Mouse (Mus musculus): ENCODE measurements at regions not wholly inside any gene's neighbourhood (a gene's known extent, or its start where the extent isn't known, plus 50 kb on each side); places are given as distances from the start of the nearest gene placed in this dataset.

- Histone ChIP-seq H3K36me3 (ENCODE audit: control insufficient read depth, insufficient read depth) (no peaks in the 10 kb centered on the region), H3K9me3 (ENCODE audit: control insufficient read depth, low read length) (no peaks in the 10 kb centered on the region), H3K27me3 (replicated peaks; ENCODE audit: control insufficient read depth, insufficient read depth, low read length) (no peaks in the 10 kb centered on the region), H3K27ac (ENCODE audit: low read length) (no peak overlapping the region), H3K4me1 (replicated peaks; ENCODE audit: control insufficient read depth, insufficient read depth, low read length) (no peaks in the 10 kb centered on the region), H3K4me3 (replicated peaks; ENCODE audit: low read length) (no peak overlapping the region), H3K9ac (replicated peaks; ENCODE audit: low read depth, low read length) (no peak overlapping the region), H3K4me2 (ENCODE audit: low read length) (no peak overlapping the region)
- ATAC-seq: no peak
- 74% methylated on average over 6 of the region's 6 CpGs for WGBS
Measured at GRCm38 (mm10) chr10:19105231-19105681, 89.8 kb upstream of the Tnfaip3 start.

- H3K27me3 ChIP-seq (replicated peaks; ENCODE audit: control insufficient read depth, insufficient read depth, low read length): no peaks in the 10 kb centered on the region
- H3K27ac ChIP-seq (ENCODE audit: low read length): no peak overlapping the region
- H3K9me3 ChIP-seq (ENCODE audit: control insufficient read depth, low read length): no peaks in the 10 kb centered on the region
- no peak overlapping the region for H3K9ac ChIP-seq (replicated peaks; ENCODE audit: low read depth, low read length)
- WGBS: 84% methylated on average over 5 of the region's 5 CpGs
- no peak for ATAC-seq
- no peak overlapping the region for H3K4me3 ChIP-seq (replicated peaks; ENCODE audit: low read length)
- H3K36me3 ChIP-seq (ENCODE audit: control insufficient read depth, insufficient read depth): no peaks in the 10 kb centered on the region
- no peak overlapping the region for H3K4me2 ChIP-seq (ENCODE audit: low read length)
- H3K4me1 ChIP-seq (replicated peaks; ENCODE audit: control insufficient read depth, insufficient read depth, low read length): no peaks in the 10 kb centered on the region
Measured at GRCm38 (mm10) chr10:19104671-19105203, 89.3 kb upstream of the Tnfaip3 start.

GRCm38 (mm10) chr10:19099369-19100285, 84.2 kb upstream of the Tnfaip3 start:
- H3K9me3 ChIP-seq (ENCODE audit: control insufficient read depth, low read length): no peaks in the 10 kb centered on the region
- H3K4me1 ChIP-seq (replicated peaks; ENCODE audit: control insufficient read depth, insufficient read depth, low read length): no peaks in the 10 kb centered on the region
- H3K36me3 ChIP-seq (ENCODE audit: control insufficient read depth, insufficient read depth): no peaks in the 10 kb centered on the region
- H3K4me3 ChIP-seq (replicated peaks; ENCODE audit: low read length): no peak overlapping the region
- H3K9ac ChIP-seq (replicated peaks; ENCODE audit: low read depth, low read length): no peak overlapping the region
- H3K27ac ChIP-seq (ENCODE audit: low read length): no peak overlapping the region
- H3K4me2 ChIP-seq (ENCODE audit: low read length): no peak overlapping the region
- 88% methylated on average over 10 of the region's 10 CpGs for WGBS
- no peaks in the 10 kb centered on the region for H3K27me3 ChIP-seq (replicated peaks; ENCODE audit: control insufficient read depth, insufficient read depth, low read length)
- ATAC-seq: no peak

- Histone ChIP-seq H3K36me3 (ENCODE audit: control insufficient read depth, insufficient read depth) (no peaks in the 10 kb centered on the region), H3K27me3 (replicated peaks; ENCODE audit: control insufficient read depth, insufficient read depth, low read length) (no peaks in the 10 kb centered on the region), H3K27ac (ENCODE audit: low read length) (no peak overlapping the region), H3K4me1 (replicated peaks; ENCODE audit: control insufficient read depth, insufficient read depth, low read length) (no peaks in the 10 kb centered on the region), H3K4me2 (ENCODE audit: low read length) (no peak overlapping the region), H3K4me3 (replicated peaks; ENCODE audit: low read length) (no peak overlapping the region), H3K9me3 (ENCODE audit: control insufficient read depth, low read length) (no peaks in the 10 kb centered on the region), H3K9ac (replicated peaks; ENCODE audit: low read depth, low read length) (no peak overlapping the region)
- no peak for ATAC-seq
- 61% methylated on average over 8 of the region's 8 CpGs for WGBS
Measured at GRCm38 (mm10) chr10:19094297-19094696, 78.8 kb upstream of the Tnfaip3 start.

GRCm38 (mm10) chr10:19093689-19094088, 78.2 kb upstream of the Tnfaip3 start:
- 95% methylated on average over 3 of the region's 3 CpGs for WGBS
- Histone ChIP-seq H3K27me3 (replicated peaks; ENCODE audit: control insufficient read depth, insufficient read depth, low read length) (no peaks in the 10 kb centered on the region), H3K4me1 (replicated peaks; ENCODE audit: control insufficient read depth, insufficient read depth, low read length) (no peaks in the 10 kb centered on the region)

GRCm38 (mm10) chr10:19091949-19092348, 76.5 kb upstream of the Tnfaip3 start:
- Histone ChIP-seq H3K27ac (ENCODE audit: low read length) (no peak overlapping the region), H3K9ac (replicated peaks; ENCODE audit: low read depth, low read length) (no peak overlapping the region), H3K27me3 (replicated peaks; ENCODE audit: control insufficient read depth, insufficient read depth, low read length) (no peaks in the 10 kb centered on the region), H3K36me3 (ENCODE audit: control insufficient read depth, insufficient read depth) (no peaks in the 10 kb centered on the region), H3K4me2 (ENCODE audit: low read length) (no peak overlapping the region), H3K4me1 (replicated peaks; ENCODE audit: control insufficient read depth, insufficient read depth, low read length) (no peaks in the 10 kb centered on the region), H3K4me3 (replicated peaks; ENCODE audit: low read length) (no peak overlapping the region), H3K9me3 (ENCODE audit: control insufficient read depth, low read length) (no peaks in the 10 kb centered on the region)
- ATAC-seq: no peak
- WGBS: 89% methylated on average over 3 of the region's 3 CpGs

More at GRCm38 (mm10) chr10:19093689-19094088, 78.2 kb upstream of the Tnfaip3 start:
- ATAC-seq: no peak
- no peaks in the 10 kb centered on the region for H3K9me3 ChIP-seq (ENCODE audit: control insufficient read depth, low read length)
- H3K36me3 ChIP-seq (ENCODE audit: control insufficient read depth, insufficient read depth): no peaks in the 10 kb centered on the region
- H3K27ac ChIP-seq (ENCODE audit: low read length): no peak overlapping the region
- H3K4me2 ChIP-seq (ENCODE audit: low read length): no peak overlapping the region
- H3K4me3 ChIP-seq (replicated peaks; ENCODE audit: low read length): no peak overlapping the region
- no peak overlapping the region for H3K9ac ChIP-seq (replicated peaks; ENCODE audit: low read depth, low read length)

- H3K27me3 ChIP-seq (replicated peaks; ENCODE audit: control insufficient read depth, insufficient read depth, low read length): no peaks in the 10 kb centered on the region
- H3K36me3 ChIP-seq (ENCODE audit: control insufficient read depth, insufficient read depth): no peaks in the 10 kb centered on the region
- no peaks in the 10 kb centered on the region for H3K9me3 ChIP-seq (ENCODE audit: control insufficient read depth, low read length)
- H3K9ac ChIP-seq (replicated peaks; ENCODE audit: low read depth, low read length): no peak overlapping the region
- 17% methylated on average over 3 of the region's 3 CpGs for WGBS
- no peak for ATAC-seq
- no peak overlapping the region for H3K4me2 ChIP-seq (ENCODE audit: low read length)
- H3K4me3 ChIP-seq (replicated peaks; ENCODE audit: low read length): no peak overlapping the region
- no peaks in the 10 kb centered on the region for H3K4me1 ChIP-seq (replicated peaks; ENCODE audit: control insufficient read depth, insufficient read depth, low read length)
- no peak overlapping the region for H3K27ac ChIP-seq (ENCODE audit: low read length)
Measured at GRCm38 (mm10) chr10:19091110-19091509, 75.7 kb upstream of the Tnfaip3 start.

GRCm38 (mm10) chr10:19086995-19087394, 71.5 kb upstream of the Tnfaip3 start:
- Histone ChIP-seq H3K9ac (replicated peaks; ENCODE audit: low read depth, low read length) (no peak overlapping the region), H3K4me2 (ENCODE audit: low read length) (no peak overlapping the region), H3K27ac (ENCODE audit: low read length) (no peak overlapping the region), H3K27me3 (replicated peaks; ENCODE audit: control insufficient read depth, insufficient read depth, low read length) (no peaks in the 10 kb centered on the region), H3K4me3 (replicated peaks; ENCODE audit: low read length) (no peak overlapping the region), H3K36me3 (ENCODE audit: control insufficient read depth, insufficient read depth) (no peaks in the 10 kb centered on the region), H3K9me3 (ENCODE audit: control insufficient read depth, low read length) (no peaks in the 10 kb centered on the region), H3K4me1 (replicated peaks; ENCODE audit: control insufficient read depth, insufficient read depth, low read length) (no peaks in the 10 kb centered on the region)
- 77% methylated on average over 1 of the region's 1 CpGs for WGBS
- no peak for ATAC-seq

GRCm38 (mm10) chr10:19082136-19082535, 66.7 kb upstream of the Tnfaip3 start:
- Histone ChIP-seq H3K9ac (replicated peaks; ENCODE audit: low read depth, low read length) (no peak overlapping the region), H3K4me3 (replicated peaks; ENCODE audit: low read length) (no peak overlapping the region), H3K4me2 (ENCODE audit: low read length) (no peak overlapping the region), H3K27me3 (replicated peaks; ENCODE audit: control insufficient read depth, insufficient read depth, low read length) (no peaks in the 10 kb centered on the region), H3K27ac (ENCODE audit: low read length) (no peak overlapping the region), H3K4me1 (replicated peaks; ENCODE audit: control insufficient read depth, insufficient read depth, low read length) (no peaks in the 10 kb centered on the region), H3K9me3 (ENCODE audit: control insufficient read depth, low read length) (no peaks in the 10 kb centered on the region), H3K36me3 (ENCODE audit: control insufficient read depth, insufficient read depth) (no peaks in the 10 kb centered on the region)
- no peak for ATAC-seq
- WGBS: 90% methylated on average over 4 of the region's 4 CpGs
